ENCODE assay signal across 20 mouse cellular contexts in the genomic region with DNA sequence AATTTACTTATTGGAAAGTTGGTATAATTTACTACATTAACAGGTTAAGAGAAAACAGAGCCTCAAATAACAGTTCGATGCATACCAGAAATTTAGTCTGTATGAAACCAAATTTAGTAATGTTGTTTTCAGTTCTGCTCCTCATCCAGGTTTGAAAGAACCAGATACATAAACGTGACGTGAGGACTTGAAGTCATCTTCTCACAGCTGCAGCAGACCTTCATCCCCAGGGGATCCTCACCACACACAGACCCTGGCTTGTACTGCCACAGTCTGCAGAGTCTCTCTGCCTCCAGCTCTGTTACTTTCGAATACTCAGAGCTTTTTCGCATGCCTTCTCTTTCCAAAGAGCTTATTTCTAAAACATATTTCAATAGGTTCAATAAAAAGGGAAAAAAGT.
DNase-seq lines count a peak whose midpoint lies in the region; ATAC-seq and TF ChIP-seq lines count a peak whose summit lies in the region.
"Had no signal": no experiment of that assay in that cellular context is flagged by ENCODE, and none has a peak within 500 bp of the region (broad histone marks: within the 10 kb centered on the region; RNA-seq: fewer than 3 reads in every experiment).

No protein-coding gene starts in this region.

- no peaks in the 10 kb centered on the region for H3K9me3 ChIP-seq in embryonic facial prominence, embryonic 14.5 days (ENCODE audit: control insufficient read depth, low read length)
- no peaks in the 10 kb centered on the region for H3K9me3 ChIP-seq in embryonic facial prominence, embryonic 10.5 days
- H3K9me3 ChIP-seq in CH12.LX (replicated peaks; ENCODE audit: low read length) = peaks cover 2% of the 10 kb centered on the region
- H3K9me3 ChIP-seq: embryonic facial prominence, embryonic 13.5 days; forebrain, embryonic 13.5 days; forebrain, embryonic 15.5 days had no signal

- H3K4me3 ChIP-seq in embryonic facial prominence, embryonic 14.5 days (ENCODE audit: low read depth, low read length) = no peak overlapping the region
- no peak overlapping the region for H3K4me3 ChIP-seq in embryonic facial prominence, embryonic 10.5 days
- no peak overlapping the region for H3K4me3 ChIP-seq in CH12.LX (replicated peaks in 1 of 3; ENCODE audit: low read depth in 2 of 3, low read length in 2 of 3, poor library complexity in 1 of 3)
- H3K4me3 ChIP-seq: embryonic facial prominence, embryonic 13.5 days; forebrain, embryonic 13.5 days; forebrain, embryonic 15.5 days had no signal

- peaks cover 2% of the 10 kb centered on the region; the same call in 1 of the 2 replicates for H3K79me2 ChIP-seq in CH12.LX (replicated peaks; ENCODE audit: control insufficient read depth, extremely low read depth, insufficient read depth, poor library complexity, severe bottlenecking)

- H3K4me2 ChIP-seq in embryonic facial prominence, embryonic 14.5 days (ENCODE audit: low read depth, low read length) = no peak overlapping the region
- peak overlapping the region; percentile 0 for H3K4me2 ChIP-seq in CH12.LX (ENCODE audit: insufficient read depth, low read depth, poor library complexity, severe bottlenecking)
- H3K4me2 ChIP-seq: embryonic facial prominence, embryonic 13.5 days; forebrain, embryonic 13.5 days; forebrain, embryonic 15.5 days had no signal

- peak; percentile 31 for DNase-seq in embryonic facial prominence, embryonic 14.5 days (ENCODE audit: low spot score)
- no peak for DNase-seq in embryonic facial prominence, embryonic 10.5 days (ENCODE audit: low spot score)
- peak; percentile 56 for DNase-seq in A20 (ENCODE audit: low read depth, low spot score)
- peak; percentile 95 for DNase-seq in CH12.LX (ENCODE audit: extremely low read depth)
- no peak for DNase-seq in right cerebral cortex, postnatal 36 days (ENCODE audit: low spot score in 2 of 2)
- no peak for DNase-seq in left cerebral cortex, adult 9 months (ENCODE audit: low spot score in 2 of 2)
- DNase-seq: adrenal gland, adult 2 months; adrenal gland, postnatal 10 days; adrenal gland, postnatal 25 days; cerebellum, adult 11 months; cerebellum, adult 18-20 months; cerebellum, adult 8-10 months; cerebellum, adult 9-11 months; cerebellum, postnatal 14 days; cerebellum, postnatal 36 days; forebrain, postnatal 0 days had no signal

- peak; percentile 90 for TF ChIP-seq EP300 in CH12.LX (IDR thresholded peaks at IDR 0.05; ENCODE audit: low read length)

- ATAC-seq in embryonic facial prominence, embryonic 14.5 days (ENCODE audit: low read depth) = no peak
- ATAC-seq: CD4-positive, CD25-positive, alpha-beta regulatory T cell, adult 4 months; forebrain, embryonic 13.5 days; forebrain, embryonic 15.5 days; forebrain, postnatal 0 days had no signal

- dilution Hi-C loops in CH12.LX (cut with MboI; ENCODE audit: extremely low pct_ligation_motif_present, extremely low pct_unique_long_range_greater_than_20kb, low sequenced_read_pairs) = no loop called here

- 62% methylated on average over 5 of the region's 5 CpGs for WGBS in embryonic facial prominence, embryonic 14.5 days
- 80% methylated on average over 5 of the region's 5 CpGs for whole genome bisulfite sequencing in embryonic facial prominence, embryonic 10.5 days

- no peak for TF ChIP-seq POLR2A in CH12.LX (IDR thresholded peaks at IDR 0.05; ENCODE audit: low read depth, low read length)

- TF ChIP-seq CTCF in CH12.LX (conservative IDR thresholded peaks at IDR 0.05 in 1 of 2, IDR thresholded peaks at IDR 0.05 in 1 of 2; ENCODE audit: low read depth in 2 of 2, low read length in 2 of 2) = no peak

- TF ChIP-seq RAD21 in CH12.LX (IDR thresholded peaks at IDR 0.05; ENCODE audit: low read depth, low read length) = no peak; the same call in 1 of the 2 replicates

- no peak overlapping the region for H3K27ac ChIP-seq in embryonic facial prominence, embryonic 14.5 days (replicated peaks; ENCODE audit: low read depth, low read length)
- H3K27ac ChIP-seq in embryonic facial prominence, embryonic 10.5 days (replicated peaks) = no peak overlapping the region
- H3K27ac ChIP-seq in CH12.LX (ENCODE audit: insufficient read depth, low read depth) = no peak overlapping the region
- H3K27ac ChIP-seq: embryonic facial prominence, embryonic 13.5 days; forebrain, embryonic 13.5 days; forebrain, embryonic 15.5 days had no signal

- in situ Hi-C loops in CH12.LX (cut with MboI; ENCODE audit: low pct_ligation_motif_present, low pct_unique_long_range_greater_than_20kb, low sequenced_read_pairs) = no loop called here

- peaks cover 4% of the 10 kb centered on the region; the same call in 1 of the 2 replicates for H3K4me1 ChIP-seq in embryonic facial prominence, embryonic 14.5 days (ENCODE audit: control insufficient read depth, insufficient read depth, low read length)
- H3K4me1 ChIP-seq in embryonic facial prominence, embryonic 10.5 days = peaks cover 16% of the 10 kb centered on the region
- H3K4me1 ChIP-seq in CH12.LX (ENCODE audit: control insufficient read depth in 1 of 2, insufficient read depth in 2 of 2) = peaks cover 29 to 79% of the 10 kb centered on the region in 2 experiments

- no peaks in the 10 kb centered on the region for H3K27me3 ChIP-seq in embryonic facial prominence, embryonic 14.5 days (replicated peaks; ENCODE audit: control insufficient read depth, insufficient read depth, low read length)
- no peaks in the 10 kb centered on the region for H3K27me3 ChIP-seq in embryonic facial prominence, embryonic 10.5 days (replicated peaks; ENCODE audit: low read depth, poor library complexity, severe bottlenecking)
- no peaks in the 10 kb centered on the region for H3K27me3 ChIP-seq in CH12.LX (replicated peaks)
- H3K27me3 ChIP-seq: embryonic facial prominence, embryonic 13.5 days; forebrain, embryonic 13.5 days; forebrain, embryonic 15.5 days had no signal

- H3K9ac ChIP-seq in embryonic facial prominence, embryonic 14.5 days (ENCODE audit: low read depth, low read length) = no peak overlapping the region
- H3K9ac ChIP-seq in CH12.LX (ENCODE audit: insufficient read depth, low read depth) = no peak overlapping the region
- H3K9ac ChIP-seq: embryonic facial prominence, embryonic 13.5 days; forebrain, embryonic 13.5 days; forebrain, embryonic 15.5 days; forebrain, postnatal 0 days had no signal

- H3K36me3 ChIP-seq in embryonic facial prominence, embryonic 14.5 days (ENCODE audit: control insufficient read depth, insufficient read depth, low read length) = no peaks in the 10 kb centered on the region
- H3K36me3 ChIP-seq in embryonic facial prominence, embryonic 10.5 days (replicated peaks) = no peaks in the 10 kb centered on the region
- peaks cover 0 to 14% of the 10 kb centered on the region in 2 experiments for H3K36me3 ChIP-seq in CH12.LX (replicated peaks in 1 of 2; ENCODE audit: control insufficient read depth in 1 of 2, insufficient read depth in 1 of 2, low read length in 1 of 2)
- H3K36me3 ChIP-seq: embryonic facial prominence, embryonic 13.5 days; forebrain, embryonic 15.5 days had no signal

TF ChIP-seq in CH12.LX, 34 proteins besides CTCF, POLR2A, EP300 and RAD21:
- peak; percentile 55; the same call in 1 of the 2 replicates for TF ChIP-seq JUN (IDR thresholded peaks at IDR 0.05; ENCODE audit: insufficient read depth, low read depth, low read length)
- 0 out of 2 replicates have a peak, but pooled peaks have one; percentile 5 for TF ChIP-seq MAX (IDR thresholded peaks at IDR 0.05; ENCODE audit: low read length)
- TF ChIP-seq TCF12 (IDR thresholded peaks at IDR 0.05; ENCODE audit: low read depth, low read length) = peak; percentile 89
- no peak for TF ChIP-seq UBTF (IDR thresholded peaks at IDR 0.05; ENCODE audit: low read depth, low read length)
- TF ChIP-seq TBP (conservative IDR thresholded peaks at IDR 0.05; ENCODE audit: low read depth, low read length) = 0 out of 2 replicates have a peak, but pooled peaks have one; percentile 25
- peak; percentile 100 for TF ChIP-seq BHLHE40 (IDR thresholded peaks at IDR 0.05; ENCODE audit: low read depth, low read length)
- TF ChIP-seq IRF4 (IDR thresholded peaks at IDR 0.05; ENCODE audit: low read depth, low read length) = peak; percentile 83
- TF ChIP-seq USF2 (conservative IDR thresholded peaks at IDR 0.05; ENCODE audit: low read depth, low read length) = no peak
- no peak for TF ChIP-seq E2F4 (IDR thresholded peaks at IDR 0.05; ENCODE audit: insufficient replicate concordance, low read depth, low read length)
- peak; percentile 99 for TF ChIP-seq ETS1 (conservative IDR thresholded peaks at IDR 0.05; ENCODE audit: low read depth, low read length)
- no peak; the same call in 1 of the 2 replicates for TF ChIP-seq RCOR1 (conservative IDR thresholded peaks at IDR 0.05; ENCODE audit: low read depth, low read length)
- peak; percentile 61; the same call in 1 of the 2 replicates for TF ChIP-seq JUND (conservative IDR thresholded peaks at IDR 0.05; ENCODE audit: low read depth, low read length)
- peak; percentile 76; the same call in 1 of the 2 replicates for TF ChIP-seq MEF2A (IDR thresholded peaks at IDR 0.05; ENCODE audit: borderline replicate concordance, low read depth, low read length)
- TF ChIP-seq ZC3H11A (IDR thresholded peaks at IDR 0.05; ENCODE audit: low read depth, low read length) = no peak
- TF ChIP-seq ZMIZ1 (IDR thresholded peaks at IDR 0.05; ENCODE audit: low read depth, low read length) = no peak

Comparison
In these comparisons a context has a peak if more than half of its experiments do, and no peak if none do; other contexts are left out.
1. DNase-seq: peak in embryonic facial prominence, embryonic 14.5 days (single experiment), A20 (single experiment) and CH12.LX (single experiment); none in embryonic facial prominence, embryonic 10.5 days (single experiment), right cerebral cortex, postnatal 36 days (0 of 2) and left cerebral cortex, adult 9 months (0 of 2).